ENCODE assay signal across 16 mouse cellular contexts in the genomic region with DNA sequence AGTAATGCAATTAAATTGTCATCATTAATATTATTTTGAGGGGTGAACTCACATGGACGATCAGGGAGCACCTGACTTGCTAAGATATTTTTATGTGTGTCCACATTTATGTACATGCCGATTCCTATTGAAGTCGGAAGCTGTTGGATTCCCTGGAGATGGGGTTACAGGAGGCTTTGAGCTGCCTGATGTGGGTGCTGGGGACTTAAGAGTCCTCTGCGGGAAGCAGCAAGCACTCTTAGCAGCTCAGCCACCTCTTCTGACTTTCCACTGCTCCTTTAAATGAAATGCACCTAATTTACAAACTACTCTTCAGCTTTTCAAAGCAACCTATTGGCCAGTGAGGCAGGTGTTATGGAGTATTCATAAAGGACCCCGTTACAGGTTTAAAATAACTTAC. TPM values are rescaled to one million over a fixed set of nuclear protein-coding genes. Genes with fewer than 3 reads are reported as not detected.
DNase-seq lines count a peak whose midpoint lies in the region; ATAC-seq and TF ChIP-seq lines count a peak whose summit lies in the region.
"Had no signal": no experiment of that assay in that cellular context is flagged by ENCODE, and none has a peak within 500 bp of the region (broad histone marks: within the 10 kb centered on the region; RNA-seq: fewer than 3 reads in every experiment).

No protein-coding gene starts in this region.

- peak overlapping the region; percentile 40 for H3K4me2 ChIP-seq in heart, postnatal 0 days (ENCODE audit: low read depth, low read length)
- peak overlapping the region; percentile 50; the same call in 1 of the 2 replicates for H3K4me2 ChIP-seq in lung, embryonic 16.5 days (ENCODE audit: low read depth, low read length)
- peak overlapping the region; percentile 56 for H3K4me2 ChIP-seq in intestine, postnatal 0 days (replicated peaks; ENCODE audit: low read depth)

- H3K27me3 ChIP-seq in heart, postnatal 0 days (ENCODE audit: control insufficient read depth, insufficient read depth, low read length): no peaks in the 10 kb centered on the region
- peaks cover 3% of the 10 kb centered on the region for H3K27me3 ChIP-seq in lung, embryonic 16.5 days (ENCODE audit: control insufficient read depth, insufficient read depth, low read depth, low read length)
- H3K27me3 ChIP-seq in intestine, postnatal 0 days (replicated peaks; ENCODE audit: control insufficient read depth, insufficient read depth, low read length): no peaks in the 10 kb centered on the region

- no peak for TF ChIP-seq CTCF in heart, postnatal 0 days (IDR thresholded peaks at IDR 0.05; ENCODE audit: low read depth)
- TF ChIP-seq CTCF in intestine, postnatal 0 days (IDR thresholded peaks at IDR 0.05; ENCODE audit: low read depth): no peak

- no peak overlapping the region for H3K9ac ChIP-seq in heart, postnatal 0 days (replicated peaks; ENCODE audit: low read depth, low read length)
- no peak overlapping the region for H3K9ac ChIP-seq in lung, embryonic 16.5 days (ENCODE audit: low read length)
- no peak overlapping the region for H3K9ac ChIP-seq in intestine, postnatal 0 days (ENCODE audit: low read depth, low read length)

- H3K36me3 ChIP-seq in heart, postnatal 0 days (replicated peaks; ENCODE audit: control insufficient read depth, insufficient read depth, low read length): no peaks in the 10 kb centered on the region
- no peaks in the 10 kb centered on the region for H3K36me3 ChIP-seq in lung, embryonic 16.5 days (ENCODE audit: control insufficient read depth, insufficient read depth, low read length)
- H3K36me3 ChIP-seq in intestine, postnatal 0 days (ENCODE audit: control insufficient read depth, insufficient read depth): no peaks in the 10 kb centered on the region
- H3K36me3 ChIP-seq in macrophage (ENCODE audit: inconsistent target): no peaks in the 10 kb centered on the region

- no peaks in the 10 kb centered on the region for H3K9me3 ChIP-seq in heart, postnatal 0 days (replicated peaks; ENCODE audit: control insufficient read depth, low read length)
- H3K9me3 ChIP-seq in lung, embryonic 16.5 days (ENCODE audit: control insufficient read depth, low read length): no peaks in the 10 kb centered on the region
- no peaks in the 10 kb centered on the region for H3K9me3 ChIP-seq in intestine, postnatal 0 days (ENCODE audit: control insufficient read depth)

- no peak overlapping the region for H3K27ac ChIP-seq in heart, postnatal 0 days (ENCODE audit: low read depth)
- H3K27ac ChIP-seq in lung, embryonic 16.5 days (ENCODE audit: low read length): no peak overlapping the region
- no peak overlapping the region for H3K27ac ChIP-seq in intestine, postnatal 0 days (ENCODE audit: low read depth, low read length)
- H3K27ac ChIP-seq in macrophage: no peak overlapping the region

- no peaks in the 10 kb centered on the region for H3K4me1 ChIP-seq in heart, postnatal 0 days (ENCODE audit: control insufficient read depth, insufficient read depth)
- no peaks in the 10 kb centered on the region for H3K4me1 ChIP-seq in lung, embryonic 16.5 days (replicated peaks; ENCODE audit: control insufficient read depth, insufficient read depth, low read length)
- H3K4me1 ChIP-seq in intestine, postnatal 0 days (replicated peaks; ENCODE audit: control insufficient read depth, insufficient read depth, low read length): no peaks in the 10 kb centered on the region

- no peak for DNase-seq in heart, postnatal 0 days (ENCODE audit: low spot score)
- no peak for DNase-seq in heart, postnatal 10 days
- no peak for DNase-seq in lung, postnatal 10 days
- DNase-seq in thymus, postnatal 36 days: no peak
- DNase-seq: adrenal gland, postnatal 25 days; cerebellum, adult 11 months; heart, postnatal 36 days; layer of hippocampus, postnatal 36 days; right cerebral cortex, postnatal 4 days had no signal

- no peak for ATAC-seq in heart, postnatal 0 days (ENCODE audit: insufficient read depth, low read depth)
- no peak for ATAC-seq in lung, embryonic 16.5 days (ENCODE audit: low read depth)
- no peak for ATAC-seq in intestine, postnatal 0 days

- H3K4me3 ChIP-seq in heart, postnatal 0 days (ENCODE audit: low read depth, low read length): peak overlapping the region; percentile 27
- H3K4me3 ChIP-seq in lung, embryonic 16.5 days (ENCODE audit: low read length): no peak overlapping the region
- H3K4me3 ChIP-seq in intestine, postnatal 0 days (ENCODE audit: low read depth, low read length): peak overlapping the region; percentile 29; the same call in 1 of the 2 replicates
- H3K4me3 ChIP-seq in macrophage (ENCODE audit: inconsistent target): peak overlapping the region; percentile 34; the same call in 1 of the 2 replicates

- no peaks in the 10 kb centered on the region for H3K79me2 ChIP-seq in macrophage (ENCODE audit: inconsistent target)

- intact Hi-C loops in heart, postnatal 10 days (cut with DNase I): no loop called here

- no peak for TF ChIP-seq EP300 in heart, postnatal 0 days (IDR thresholded peaks at IDR 0.05; ENCODE audit: low read depth)

- 56% methylated on average over 5 of the region's 5 CpGs for WGBS in heart, postnatal 0 days
- 42% methylated on average over 5 of the region's 5 CpGs for WGBS in lung, embryonic 16.5 days
- 62% methylated on average over 5 of the region's 5 CpGs for WGBS in intestine, postnatal 0 days
- WGBS in macrophage (ENCODE audit: missing documents): 69% methylated on average over 5 of the region's 5 CpGs

RNA-seq across cellular contexts. Expression of a gene that starts 10.8 kb away (rescaled TPM):
- total RNA-seq in heart, postnatal 0 days (2014; rRNA removed; ENCODE audit: low replicate concordance): 0.19 TPM in 1 of 2 replicates, not detected in the other
- polyA plus RNA-seq in heart, postnatal 0 days (2015; fragmentation: Nextera tagmentation; extraction: Ambion mirVana): 5.8 and 8.1 TPM in 2 replicates
- total RNA-seq in heart, postnatal 10 days (2021): 1 to 10 TPM; 2.2 to 4.0 TPM
- polyA plus RNA-seq in lung, embryonic 16.5 days (2015; fragmentation: Nextera tagmentation; extraction: Ambion mirVana): not detected in 2 replicates
- polyA plus RNA-seq in intestine, postnatal 0 days (2015; fragmentation: Nextera tagmentation; extraction: Ambion mirVana): 2.7 and 2.9 TPM in 2 replicates
- total RNA-seq in macrophage (2018; cell fraction: chromatin; rRNA removed): not detected
- total RNA-seq in macrophage (2018; cell fraction: cytosol; rRNA removed): under 1 TPM in 12 of 26 experiments, not detected in 14; 0.14 to 0.47 (median 0.25) TPM
- 1 to 10 TPM in 1 of 26 experiments, under 1 TPM in 1, not detected in 24; 0.69 to 2.4 TPM for total RNA-seq in macrophage (2018; cell fraction: nucleus; rRNA removed)
- polyA plus RNA-seq in macrophage (2018): 0.34 TPM in 1 of 3 replicates, not detected in the others
- total RNA-seq: adrenal gland, postnatal 25 days; liver, adult 2 months; monocyte, adult 5-6 weeks had no signal
- polyA plus RNA-seq: cortical plate, adult 2 months; kidney, embryonic 14.5 days; liver, adult 2 months had no signal
